Mouse (Mus musculus): ENCODE measurements around the gene Gpr156.
A peak's percentile ranks its signal among the peaks of the same experiment; 100 is the strongest.
"Not testable (repeated sequence)": the region's sequence is repeated elsewhere in the genome, so short reads cannot be mapped to it uniquely, and the experiment has no call there.

Gpr156 gene

DNA sequence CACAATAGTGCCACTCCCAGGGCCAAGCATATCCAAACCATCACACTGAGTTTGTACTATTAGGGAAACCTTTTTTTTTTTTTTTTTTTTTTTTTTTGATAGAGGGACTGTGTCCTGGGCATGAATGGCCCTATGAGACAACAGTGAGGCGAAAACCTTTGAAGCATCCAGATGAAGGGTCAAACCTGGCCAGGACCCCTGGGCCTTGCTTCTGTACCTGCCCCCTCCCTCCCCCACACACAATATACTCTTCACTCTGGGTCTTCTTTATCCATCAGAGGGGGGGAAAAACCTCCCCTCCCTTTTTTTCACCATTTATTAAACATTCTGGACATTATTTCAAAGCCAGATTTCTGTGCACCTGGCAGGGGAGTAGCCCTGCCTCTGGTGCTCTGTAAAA is 83.5 kb downstream of the Gpr156 start:
- DNase-seq (ENCODE audit: extremely low read depth, low read depth): no peak

GRCm38 (mm10) chr16:38000178-38000577 is 83.9 kb downstream of the Gpr156 start:
- DNase-seq (ENCODE audit: extremely low read depth, low read depth): no peak

GRCm38 (mm10) chr16:38001766-38002165 is 85.5 kb downstream of the Gpr156 start:
- no peak for DNase-seq (ENCODE audit: extremely low read depth, low read depth)

GRCm38 (mm10) chr16:38002485-38002884 is 86.2 kb downstream of the Gpr156 start:
- no peak for DNase-seq (ENCODE audit: extremely low read depth, low read depth)

- DNase-seq (ENCODE audit: extremely low read depth, low read depth): no peak
Observed at GRCm38 (mm10) chr16:38004486-38005020, 88.3 kb downstream of the Gpr156 start.

DNA sequence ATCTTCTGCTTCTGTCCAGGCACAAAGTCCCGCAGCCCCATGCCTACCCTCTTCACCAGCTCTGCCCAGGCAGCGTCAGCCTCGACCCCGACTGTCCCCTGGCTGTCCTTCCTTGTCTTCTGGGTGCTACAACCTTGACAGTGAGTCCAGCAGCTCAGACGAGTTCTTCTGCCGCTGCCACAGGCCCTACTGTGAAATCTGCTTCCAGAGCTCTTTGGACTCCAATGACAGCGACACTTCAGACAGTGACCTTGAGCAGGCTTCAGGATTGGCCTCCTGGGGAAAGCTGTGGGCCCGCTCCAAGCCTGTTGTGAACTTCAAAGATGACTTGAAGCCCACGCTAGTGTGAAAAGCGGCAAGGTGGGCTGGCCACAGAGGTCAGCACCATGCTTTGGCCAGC is 89.2 kb downstream of the Gpr156 start:
- no peak for DNase-seq (ENCODE audit: extremely low read depth, low read depth)

- DNase-seq (ENCODE audit: extremely low read depth, low read depth): no peak
Observed at GRCm38 (mm10) chr16:38008371-38008770, 92.1 kb downstream of the Gpr156 start.

GRCm38 (mm10) chr16:38009041-38009825 is 92.9 kb downstream of the Gpr156 start:
- no peak for DNase-seq (ENCODE audit: extremely low read depth, low read depth)

DNA sequence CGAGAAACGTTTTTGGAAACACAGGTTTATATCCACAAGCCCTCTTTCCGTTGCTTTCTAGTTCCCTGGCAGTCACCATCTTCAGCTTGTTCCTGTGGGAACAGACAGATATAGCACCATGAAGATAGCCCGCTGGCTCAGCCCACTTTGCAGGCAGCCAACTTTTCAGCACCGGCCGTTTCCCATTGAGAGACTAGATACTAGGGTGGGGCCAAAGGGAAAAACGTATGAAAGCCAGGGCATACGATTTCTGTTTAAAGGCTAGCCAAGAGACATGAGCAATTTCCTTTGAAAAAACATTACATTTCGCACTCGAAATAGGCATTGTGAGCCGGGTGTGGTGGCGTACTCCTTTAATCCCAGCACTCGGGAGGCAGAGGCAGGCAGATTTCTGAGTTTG is 95.2 kb downstream of the Gpr156 start:
- DNase-seq (ENCODE audit: extremely low read depth, low read depth): no peak

DNA sequence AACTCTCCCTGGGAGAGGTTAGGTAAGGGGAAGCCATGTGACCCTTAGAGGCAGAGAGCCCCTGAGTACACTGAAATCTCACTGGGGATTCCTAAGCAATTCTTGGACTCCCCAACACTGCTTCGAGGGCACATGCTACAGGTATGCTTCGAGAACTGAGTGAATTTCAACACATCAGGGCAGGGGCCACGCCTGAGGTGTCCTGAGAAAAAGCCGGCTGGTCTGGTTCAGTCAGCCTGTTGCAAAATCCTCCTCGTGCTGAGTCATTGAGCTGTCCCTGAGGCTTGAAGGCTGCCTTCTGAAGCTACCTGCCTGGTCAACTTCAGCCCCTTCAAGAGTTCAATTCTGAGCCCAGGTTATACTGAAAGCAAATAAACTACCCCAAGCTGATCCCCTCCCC is 96.1 kb downstream of the Gpr156 start:
- no peak for DNase-seq (ENCODE audit: extremely low read depth, low read depth)

GRCm38 (mm10) chr16:38012891-38013290 is 96.6 kb downstream of the Gpr156 start:
- no peak for DNase-seq (ENCODE audit: extremely low read depth, low read depth)

GRCm38 (mm10) chr16:38014951-38015350 is 98.7 kb downstream of the Gpr156 start:
- DNase-seq (ENCODE audit: extremely low read depth, low read depth): no peak

GRCm38 (mm10) chr16:38016928-38017524 is 100.7 kb downstream of the Gpr156 start:
- DNase-seq (ENCODE audit: extremely low read depth, low read depth): no peak

DNA sequence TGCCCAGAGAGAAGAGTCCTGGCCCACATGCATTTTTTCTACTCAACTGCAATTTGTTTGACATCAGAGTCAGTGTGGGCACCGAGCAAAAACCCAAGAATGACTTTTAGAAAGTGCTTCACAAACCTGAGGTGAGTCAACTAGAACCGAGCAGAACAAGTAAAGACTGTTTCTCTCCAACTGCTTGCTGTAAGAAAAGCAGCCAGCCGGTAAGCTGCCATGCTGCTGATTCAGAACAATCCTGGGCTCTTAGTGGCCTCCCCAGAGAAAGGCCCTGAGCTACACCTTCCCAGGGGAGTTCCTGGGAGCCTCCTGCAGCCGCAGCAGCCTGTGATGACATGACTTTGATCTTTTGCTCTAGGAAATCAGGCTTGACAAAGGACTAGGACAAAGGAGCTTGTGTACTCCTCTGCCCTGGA is 101.7 kb downstream of the Gpr156 start:
- DNase-seq (ENCODE audit: extremely low read depth, low read depth): no peak

DNA sequence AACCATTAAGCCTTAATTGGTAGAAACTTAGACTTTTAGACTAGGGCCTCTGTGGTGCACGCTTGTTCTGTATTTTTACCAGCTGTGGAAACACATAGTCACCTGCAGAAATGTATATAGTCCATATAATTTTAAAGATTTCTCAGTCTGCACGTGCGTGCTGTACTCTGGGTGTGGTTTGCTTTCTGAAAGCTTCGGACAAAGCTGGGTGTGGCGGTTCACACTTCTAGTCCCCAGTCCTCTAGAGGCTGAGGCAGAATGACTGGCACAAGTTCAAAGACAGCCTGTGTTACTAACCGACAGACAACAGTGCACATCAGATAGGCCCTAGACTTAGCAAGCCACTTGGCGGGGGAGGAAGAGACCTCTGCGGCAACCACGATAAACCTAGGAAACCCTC is 116.3 kb downstream of the Gpr156 start:
- peak; percentile 4 for DNase-seq (ENCODE audit: extremely low read depth, low read depth)

- no peak for DNase-seq (ENCODE audit: extremely low read depth, low read depth)
Observed at GRCm38 (mm10) chr16:38033071-38033470, 116.8 kb downstream of the Gpr156 start.

- not testable (repeated sequence) for DNase-seq (ENCODE audit: extremely low read depth, low read depth)
Observed at GRCm38 (mm10) chr16:38038101-38038500, 121.8 kb downstream of the Gpr156 start.

DNA sequence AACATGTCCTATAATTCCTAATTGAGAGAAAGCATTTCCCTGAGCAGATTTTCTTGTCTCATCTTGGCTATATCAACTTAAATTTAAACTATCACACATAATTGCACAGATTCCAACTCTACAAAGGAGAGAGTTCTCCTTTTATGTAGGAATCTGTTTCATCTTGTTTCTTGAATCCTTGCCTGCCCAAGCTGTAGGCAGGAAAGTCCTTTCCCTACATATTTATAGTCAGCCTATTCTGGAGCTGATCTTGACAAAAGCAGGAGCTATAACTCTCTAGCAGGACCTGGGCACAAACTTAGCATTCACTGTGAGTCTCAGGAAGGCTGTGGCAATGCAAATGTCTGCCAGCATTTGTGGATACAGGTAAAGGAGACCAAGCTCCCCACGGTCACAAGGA is 125.9 kb downstream of the Gpr156 start:
- no peak for DNase-seq (ENCODE audit: extremely low read depth, low read depth)

DNA sequence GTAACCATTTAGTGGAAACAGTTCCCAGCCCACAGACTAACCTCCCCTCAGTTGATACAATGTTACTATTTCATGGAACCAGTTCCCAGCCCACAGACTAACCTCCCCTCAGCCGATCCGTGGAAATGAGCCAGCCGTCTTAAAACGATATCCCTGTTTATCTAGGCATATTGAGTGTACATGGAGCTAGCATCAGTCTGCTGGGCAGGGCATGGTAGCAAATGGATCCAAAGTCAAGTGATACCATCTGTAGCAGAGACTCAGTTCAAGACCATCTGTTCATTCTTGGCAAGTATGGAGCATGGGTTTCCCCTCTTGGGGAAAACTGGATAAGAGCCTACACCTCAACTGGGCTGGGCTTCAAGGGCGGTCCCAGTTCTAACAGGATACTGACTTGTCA is 128.3 kb downstream of the Gpr156 start:
- DNase-seq (ENCODE audit: extremely low read depth, low read depth): no peak

- DNase-seq (ENCODE audit: extremely low read depth, low read depth): no peak
Observed at GRCm38 (mm10) chr16:38047781-38048558, 131.7 kb downstream of the Gpr156 start.

Data from MEL-GATA-1-ER (cell line).